Mouse (Mus musculus) hindbrain, embryonic 15.5 days (tissue): ENCODE measurements at regions not wholly inside any gene's neighbourhood (a gene's known extent, or its start where the extent isn't known, plus 50 kb on each side); places are given as distances from the start of the nearest gene placed in this dataset.

Experiments used
- ATAC-seq: fragments of 200-750 bp; cut with Nextera tagmentation; 2 replicates; pipeline ENCODE4 v1.8.0; 2017; ENCODE audit warnings: low read depth, moderate number of reproducible peaks, moderate TSS enrichment; ENCODE audit not compliant: low FRiP score
- H3K27ac ChIP-seq: fragments of 300-500 bp; sonication (generic); replicated peaks from 2 replicates; pipeline ENCODE4 v1.5.1; 2015; ENCODE audit warnings: mild to moderate bottlenecking, inconsistent platforms
- H3K27me3 ChIP-seq: fragments of 300-500 bp; sonication (generic); 2 replicates; pipeline ENCODE4 v1.6.1; 2015; ENCODE audit warnings: control low read depth, inconsistent platforms
- H3K36me3 ChIP-seq: fragments of 300-500 bp; sonication (generic); 2 replicates; pipeline ENCODE4 v1.6.1; 2015; ENCODE audit warnings: control low read depth, inconsistent platforms
- H3K4me1 ChIP-seq: fragments of 300-500 bp; sonication (generic); replicated peaks from 2 replicates; pipeline ENCODE4 v1.6.1; 2015; ENCODE audit warnings: control low read depth, inconsistent platforms
- H3K4me2 ChIP-seq: fragments of 300-500 bp; sonication (generic); 2 replicates; pipeline ENCODE4 v1.6.1; 2015; ENCODE audit warnings: moderate library complexity, mild to moderate bottlenecking, inconsistent platforms
- H3K4me3 ChIP-seq: fragments of 300-500 bp; sonication (generic); 2 replicates; pipeline ENCODE4 v1.5.1; 2015; ENCODE audit warnings: mild to moderate bottlenecking, inconsistent platforms
- H3K9ac ChIP-seq: fragments of 300-500 bp; sonication (generic); 2 replicates; pipeline ENCODE4 v1.6.1; 2015; ENCODE audit warnings: inconsistent platforms
- H3K9me3 ChIP-seq: fragments of 300-500 bp; sonication (generic); 2 replicates; pipeline ENCODE4 v1.6.1; 2016; ENCODE audit warnings: control low read depth, inconsistent platforms
- WGBS: fragments of 180-500 bp; shearing (Covaris S2); methylation state at CpG from one replicate; pipeline ENCODE4 v1.1.7; 2015; 5-methylcytosine and 5-hydroxymethylcytosine counted together

DNA sequence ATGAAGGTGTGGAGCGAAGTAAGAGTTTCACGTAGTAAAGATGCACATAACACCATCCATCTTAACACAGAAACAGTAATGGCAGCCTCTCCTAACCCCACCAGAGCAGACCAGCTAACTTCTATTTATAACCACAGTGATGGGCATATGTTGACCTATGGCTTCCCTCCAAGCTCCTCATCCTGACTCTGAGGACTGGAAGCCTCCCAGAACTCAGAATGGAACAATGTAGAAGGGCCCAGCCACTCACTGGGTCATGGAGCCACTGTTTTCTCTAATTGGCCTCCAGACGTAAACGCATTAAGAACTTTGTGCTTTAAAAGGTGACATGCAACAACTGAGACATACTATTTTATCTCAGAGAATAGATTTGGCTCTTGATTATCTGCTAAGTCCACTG is 77.0 kb downstream of the Irs2 start:
- Histone ChIP-seq H3K27ac (no peak overlapping the region), H3K4me3 (no peak overlapping the region), H3K9ac (no peak overlapping the region), H3K4me2 (no peak overlapping the region), H3K36me3 (no peaks in the 10 kb centered on the region), H3K4me1 (peaks cover 5% of the 10 kb centered on the region), H3K9me3 (no peaks in the 10 kb centered on the region), H3K27me3 (0 out of 2 replicates have a peak, but pooled peaks cover 1% of the 10 kb centered on the region)
- no peak for ATAC-seq
- WGBS, result 87% methylated on average over 4 of the region's 4 CpGs

DNA sequence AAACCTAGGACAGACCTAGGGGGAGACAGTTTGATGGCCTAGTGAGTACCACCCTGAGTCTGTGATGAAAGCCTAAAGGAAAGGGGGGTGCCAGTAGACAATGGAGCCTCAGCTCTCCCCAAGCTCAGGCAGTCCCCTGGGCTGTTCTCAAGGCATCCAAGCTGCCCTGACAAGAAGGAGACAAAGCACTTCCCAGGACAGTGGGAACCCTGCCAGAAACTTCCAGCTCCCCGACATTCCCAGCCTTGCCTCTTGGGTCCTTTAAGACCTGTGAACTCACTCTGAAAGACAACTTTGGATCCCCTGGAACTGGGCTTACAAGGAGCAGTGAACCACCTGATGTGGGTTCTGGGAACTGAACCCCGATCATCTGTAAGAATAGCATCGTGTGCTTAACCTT is 79.4 kb downstream of the Irs2 start:
- Histone ChIP-seq H3K4me1 (peaks cover 29% of the 10 kb centered on the region), H3K4me3 (no peak overlapping the region), H3K9me3 (no peaks in the 10 kb centered on the region), H3K27me3 (0 out of 2 replicates have a peak, but pooled peaks cover 5% of the 10 kb centered on the region), H3K4me2 (peak overlapping the region; percentile 16; the same call in 1 of the 2 replicates), H3K9ac (no peak overlapping the region), H3K36me3 (no peaks in the 10 kb centered on the region), H3K27ac (peak overlapping the region; percentile 62)
- ATAC-seq, result no peak
- 66% methylated on average over 3 of the region's 3 CpGs for WGBS

DNA sequence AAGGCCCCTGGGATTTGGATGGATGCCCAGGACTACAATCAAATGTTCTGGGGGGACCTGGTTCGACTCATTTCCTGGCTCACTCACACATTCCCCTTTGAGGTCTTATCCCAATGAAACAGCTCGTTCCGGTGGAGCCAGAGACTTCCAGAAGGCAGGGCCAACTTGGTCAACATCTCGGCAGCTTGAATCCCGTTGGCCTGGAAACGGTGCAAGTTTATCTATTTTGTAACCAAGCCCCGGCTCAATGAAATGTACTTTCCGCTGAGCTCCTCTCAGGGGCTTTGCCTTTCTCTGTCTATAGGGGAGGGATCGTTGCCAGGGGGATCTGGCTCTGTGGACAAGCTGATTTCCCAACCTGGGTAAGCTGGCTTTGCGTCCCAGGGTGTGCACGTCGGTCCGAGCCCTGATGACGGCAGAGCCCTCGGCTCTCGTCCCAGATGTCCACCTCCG is 79.9 kb downstream of the Irs2 start:
- H3K4me2 ChIP-seq, result peak overlapping the region; percentile 16; the same call in 1 of the 2 replicates
- H3K36me3 ChIP-seq, result no peaks in the 10 kb centered on the region
- 39% methylated on average over 17 of the region's 17 CpGs for WGBS
- no peak overlapping the region for H3K9ac ChIP-seq
- H3K4me1 ChIP-seq, result peaks cover 33% of the 10 kb centered on the region
- H3K9me3 ChIP-seq, result no peaks in the 10 kb centered on the region
- no peak overlapping the region for H3K4me3 ChIP-seq
- peak; percentile 77 for ATAC-seq
- peaks cover 6% of the 10 kb centered on the region for H3K27me3 ChIP-seq
- H3K27ac ChIP-seq, result peak overlapping the region; percentile 62

DNA sequence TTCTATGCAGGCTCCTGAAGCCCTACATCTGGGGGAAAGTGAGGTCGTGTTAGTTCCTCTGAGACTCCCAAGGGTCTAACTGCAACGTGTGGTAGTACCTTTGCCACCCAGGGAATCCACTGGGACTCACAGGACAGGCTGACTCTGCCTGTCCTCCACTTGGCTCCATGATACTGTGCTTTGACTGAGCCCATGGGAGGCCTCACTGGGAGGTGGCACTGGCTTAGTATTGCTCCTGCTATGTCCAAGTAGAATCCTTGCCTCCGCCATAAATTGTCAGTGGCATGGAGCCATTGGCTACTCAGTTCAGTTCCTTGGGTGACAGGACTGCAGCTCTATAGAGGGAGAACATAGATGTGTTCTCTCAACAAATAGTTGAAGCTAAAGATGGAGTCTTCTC is 81.1 kb downstream of the Irs2 start:
- Histone ChIP-seq H3K36me3 (no peaks in the 10 kb centered on the region), H3K4me3 (no peak overlapping the region), H3K27me3 (peaks cover 10% of the 10 kb centered on the region), H3K9ac (no peak overlapping the region), H3K4me1 (peaks cover 45% of the 10 kb centered on the region), H3K9me3 (no peaks in the 10 kb centered on the region), H3K4me2 (no peak overlapping the region), H3K27ac (no peak overlapping the region)
- 66% methylated on average over 3 of the region's 3 CpGs for WGBS
- no peak for ATAC-seq

DNA sequence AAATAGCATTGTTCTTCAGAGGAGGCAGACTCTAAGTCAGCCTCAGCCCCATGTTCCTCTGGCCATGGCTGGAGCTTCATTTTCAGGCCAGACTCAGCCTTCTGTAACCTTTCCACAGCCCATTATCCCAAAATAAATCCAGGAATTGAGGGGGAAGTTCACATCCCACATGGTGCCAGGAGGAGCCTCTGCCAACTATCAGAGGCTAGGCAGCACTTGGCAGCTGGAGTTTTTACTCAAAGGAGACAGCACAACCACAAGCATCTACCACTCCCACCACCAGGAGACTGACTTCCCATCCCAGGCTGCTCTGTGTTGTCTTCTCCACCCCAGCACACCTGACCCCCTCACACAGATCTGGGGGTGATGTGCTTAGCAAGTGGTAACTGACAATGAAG is 81.7 kb downstream of the Irs2 start:
- Histone ChIP-seq H3K4me1 (peaks cover 51% of the 10 kb centered on the region), H3K9me3 (no peaks in the 10 kb centered on the region), H3K4me2 (no peak overlapping the region), H3K9ac (no peak overlapping the region), H3K27me3 (peaks cover 10% of the 10 kb centered on the region), H3K4me3 (no peak overlapping the region), H3K36me3 (no peaks in the 10 kb centered on the region), H3K27ac (peak overlapping the region; percentile 69)
- ATAC-seq, result no peak

DNA sequence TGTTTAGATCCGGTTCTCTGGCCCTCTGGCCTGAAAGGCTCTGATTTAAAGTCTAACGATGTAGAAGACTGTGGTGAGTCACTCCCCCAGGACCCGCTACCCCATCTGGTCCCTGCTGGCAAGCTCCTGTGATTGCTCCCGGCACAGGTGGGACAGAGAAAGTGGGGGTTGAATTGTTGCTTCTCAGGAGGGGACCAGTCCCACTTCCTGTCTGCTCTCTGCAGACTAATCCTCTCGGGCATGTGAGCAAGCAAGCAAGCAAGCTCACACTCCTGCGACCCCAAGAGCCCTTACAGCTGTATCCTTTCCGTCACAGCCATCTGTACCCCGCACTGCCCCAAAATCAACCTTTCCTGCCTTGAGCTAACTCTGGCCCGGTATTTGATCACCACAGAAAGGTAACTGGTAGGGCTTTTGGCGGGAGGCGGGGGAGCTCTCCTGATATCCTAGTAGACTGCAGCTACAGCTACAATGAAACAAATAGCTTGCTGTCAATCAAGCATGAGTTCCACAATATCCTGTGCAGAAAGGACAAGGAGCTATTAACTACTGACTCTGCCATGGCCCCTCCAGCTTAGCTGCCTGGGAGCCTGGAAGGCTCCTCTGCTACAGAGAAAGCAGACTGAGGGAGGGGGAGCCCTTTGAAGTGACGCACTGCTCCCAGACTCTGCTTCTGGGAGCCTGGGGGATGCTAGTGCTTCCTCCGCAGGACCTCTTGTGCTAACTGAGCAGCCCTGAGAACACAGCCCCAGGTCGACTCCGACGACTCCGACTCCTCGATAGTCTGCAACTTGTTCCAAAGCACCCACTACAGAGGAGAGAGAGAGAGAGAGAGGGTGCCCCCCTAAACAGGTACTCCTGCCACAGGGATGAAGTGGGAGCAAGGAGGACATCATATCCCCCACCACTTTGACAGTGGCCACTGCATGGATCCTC is 82.4 kb downstream of the Irs2 start:
- no peak overlapping the region for H3K9ac ChIP-seq
- no peaks in the 10 kb centered on the region for H3K36me3 ChIP-seq
- no peaks in the 10 kb centered on the region for H3K9me3 ChIP-seq
- peaks cover 57% of the 10 kb centered on the region for H3K4me1 ChIP-seq
- 10% methylated on average over 18 of the region's 18 CpGs for WGBS
- peaks cover 10% of the 10 kb centered on the region for H3K27me3 ChIP-seq
- H3K4me3 ChIP-seq, result no peak overlapping the region
- peak overlapping the region; percentile 19; the same call in 1 of the 2 replicates for H3K4me2 ChIP-seq
- peak overlapping the region; percentile 69 for H3K27ac ChIP-seq
- no peak; the same call in 1 of the 2 replicates for ATAC-seq

DNA sequence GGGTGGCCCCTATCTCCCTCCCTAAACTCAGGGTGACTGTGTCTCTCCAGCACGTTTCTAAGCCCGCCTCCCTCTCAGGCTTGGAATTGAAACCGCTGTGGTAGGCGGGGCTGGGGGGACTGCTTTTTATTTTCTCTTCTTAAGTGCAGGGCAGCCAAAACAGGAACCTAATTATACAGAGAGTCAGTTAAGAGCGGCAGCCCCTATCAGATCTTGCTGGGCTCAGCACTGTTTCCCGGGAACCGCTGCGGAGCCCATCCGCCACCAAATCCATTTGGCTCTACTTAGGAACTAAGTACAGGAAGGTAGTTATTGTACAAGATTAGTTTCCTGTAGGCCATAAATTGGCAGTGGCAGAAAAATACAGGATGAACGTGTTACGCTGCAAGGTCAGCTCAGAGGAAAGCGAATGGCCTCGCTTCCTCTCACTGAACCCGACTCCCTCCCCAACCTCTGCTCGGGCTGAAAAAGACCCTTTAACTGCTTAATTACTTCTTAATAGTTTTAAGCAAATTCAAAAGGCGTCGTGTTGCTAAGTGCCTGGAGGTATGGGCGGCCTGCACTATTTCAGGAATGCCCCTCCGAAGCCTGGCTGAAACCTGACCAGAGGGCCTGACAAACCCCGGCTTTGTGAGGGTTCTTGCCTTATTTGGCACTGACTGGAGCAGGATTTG is 83.6 kb downstream of the Irs2 start:
- Histone ChIP-seq H3K9ac (no peak overlapping the region), H3K36me3 (no peaks in the 10 kb centered on the region), H3K4me1 (peaks cover 57% of the 10 kb centered on the region), H3K9me3 (no peaks in the 10 kb centered on the region), H3K27ac (peak overlapping the region; percentile 69), H3K27me3 (peaks cover 10% of the 10 kb centered on the region), H3K4me2 (peak overlapping the region; percentile 22), H3K4me3 (no peak overlapping the region)
- peak; percentile 43 for ATAC-seq
- WGBS, result 6% methylated on average over 20 of the region's 20 CpGs

DNA sequence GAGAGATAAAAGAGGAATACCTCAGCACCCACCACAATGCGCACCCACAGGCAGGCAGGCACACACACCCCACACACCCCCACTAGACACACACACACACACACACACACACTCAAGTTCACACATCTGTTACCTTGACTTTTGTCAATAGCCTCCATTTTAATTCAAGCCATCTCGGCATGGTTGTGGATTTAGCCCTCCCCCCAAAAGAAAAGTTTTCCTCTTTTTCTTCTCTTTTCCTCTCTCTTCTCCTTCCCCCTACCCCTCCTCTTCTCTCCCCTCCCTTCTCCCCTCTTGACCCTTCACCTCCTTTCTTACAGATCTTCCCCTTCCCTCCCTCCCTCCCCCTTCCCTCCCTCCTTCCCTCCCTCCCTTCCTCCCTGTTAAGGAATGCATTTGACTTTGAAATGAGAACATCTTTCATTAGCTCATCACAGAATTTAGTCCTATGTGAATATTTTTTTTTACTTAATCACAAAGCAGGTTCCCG is 84.2 kb downstream of the Irs2 start:
- Histone ChIP-seq H3K27me3 (peaks cover 10% of the 10 kb centered on the region), H3K4me1 (peaks cover 57% of the 10 kb centered on the region), H3K4me3 (no peak overlapping the region), H3K36me3 (no peaks in the 10 kb centered on the region), H3K4me2 (peak overlapping the region; percentile 22), H3K9ac (no peak overlapping the region), H3K27ac (peak overlapping the region; percentile 69), H3K9me3 (no peaks in the 10 kb centered on the region)
- no peak for ATAC-seq
- 10% methylated on average over 3 of the region's 3 CpGs for WGBS

DNA sequence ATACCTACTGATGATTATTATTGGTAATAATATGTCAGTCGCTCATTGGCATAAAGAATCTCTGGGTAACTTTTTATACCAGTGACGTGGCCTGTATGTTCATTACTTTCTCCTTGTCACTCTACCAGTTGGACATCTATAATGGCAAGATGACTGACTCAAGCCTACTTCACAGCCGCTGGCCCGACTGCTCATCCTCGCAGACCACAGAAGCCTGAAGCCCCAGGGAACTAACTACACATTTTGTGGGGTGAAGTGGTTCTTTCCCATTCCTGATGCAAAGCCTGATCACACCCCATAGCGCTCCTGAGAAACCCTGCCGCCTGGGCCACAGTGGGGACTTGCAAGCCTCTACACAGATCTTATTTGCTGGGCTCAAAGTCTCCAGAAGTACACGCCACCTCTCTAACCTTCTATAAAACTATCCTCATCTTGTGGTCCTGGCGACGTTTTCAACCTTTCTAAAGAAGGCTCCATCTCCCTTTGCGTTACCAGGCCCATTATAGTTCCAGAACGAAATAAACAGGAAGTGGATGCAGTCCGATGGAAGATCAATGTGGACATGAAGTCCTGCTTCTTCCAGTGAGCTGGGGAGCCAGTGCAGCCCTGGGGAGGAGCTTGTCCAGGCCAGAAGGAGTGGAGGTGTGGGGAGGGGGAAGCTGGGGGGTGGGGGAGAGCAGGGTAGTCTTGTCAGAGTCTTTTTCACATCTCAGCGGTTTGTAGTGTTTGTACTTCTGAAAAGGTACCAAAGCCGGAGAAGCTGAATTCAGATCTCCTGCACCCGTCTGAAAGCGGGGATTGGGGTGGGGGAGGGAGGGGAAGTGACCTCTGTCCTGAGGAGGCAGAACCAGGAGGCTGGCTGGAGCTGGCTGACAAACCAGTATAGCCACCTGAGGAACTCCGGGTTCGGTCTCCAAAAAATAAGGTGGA is 84.9 kb downstream of the Irs2 start:
- no peaks in the 10 kb centered on the region for H3K9me3 ChIP-seq
- H3K4me1 ChIP-seq, result peaks cover 57% of the 10 kb centered on the region
- H3K4me3 ChIP-seq, result no peak overlapping the region
- 38% methylated on average over 19 of the region's 19 CpGs for WGBS
- no peak overlapping the region for H3K9ac ChIP-seq
- H3K27me3 ChIP-seq, result peaks cover 10% of the 10 kb centered on the region
- H3K4me2 ChIP-seq, result no peak overlapping the region
- no peaks in the 10 kb centered on the region for H3K36me3 ChIP-seq
- H3K27ac ChIP-seq, result no peak overlapping the region
- no peak for ATAC-seq

DNA sequence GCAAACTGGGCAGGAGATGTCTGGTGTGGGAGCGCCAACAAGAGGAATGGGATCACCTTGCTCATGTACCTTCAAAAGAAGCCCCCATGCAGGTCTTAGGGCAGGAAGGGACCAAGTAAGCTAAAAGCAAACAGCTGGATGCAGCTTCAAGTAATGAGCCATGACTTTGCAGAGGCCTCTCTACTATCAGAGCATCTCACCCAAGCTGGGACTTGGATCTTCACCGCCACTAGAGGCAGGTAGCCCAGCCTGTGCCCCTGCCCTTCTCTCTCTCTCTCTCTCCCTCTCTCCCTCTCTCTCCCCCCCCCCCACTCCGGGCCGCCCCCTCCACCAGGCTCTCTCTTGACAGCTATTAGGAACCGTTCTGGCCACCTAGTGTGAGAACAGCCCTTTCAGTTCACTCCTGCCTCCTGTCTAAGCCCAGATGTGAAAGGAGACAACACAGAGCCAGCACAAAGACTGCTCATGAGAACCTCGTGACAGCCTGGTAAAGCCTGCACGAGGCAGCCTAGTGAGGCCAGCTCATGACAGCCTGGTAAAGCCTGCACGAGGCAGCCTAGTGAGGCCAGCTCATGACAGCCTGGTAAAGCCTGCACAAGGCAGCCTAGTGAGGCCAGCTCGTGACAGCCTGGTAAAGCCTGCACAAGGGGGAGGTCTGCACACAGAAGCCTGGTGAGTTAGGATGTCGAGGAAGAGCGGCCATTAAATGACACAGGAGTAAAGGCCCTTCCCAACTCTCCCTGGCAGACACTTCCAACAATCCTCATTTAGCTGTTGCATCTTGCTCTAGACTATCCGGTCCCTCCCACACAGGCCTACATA is 85.8 kb downstream of the Irs2 start:
- peaks cover 10% of the 10 kb centered on the region for H3K27me3 ChIP-seq
- H3K36me3 ChIP-seq, result no peaks in the 10 kb centered on the region
- no peaks in the 10 kb centered on the region for H3K9me3 ChIP-seq
- H3K9ac ChIP-seq, result no peak overlapping the region
- no peak for ATAC-seq
- peak overlapping the region; percentile 27; the same call in 1 of the 2 replicates for H3K27ac ChIP-seq
- WGBS, result 34% methylated on average over 12 of the region's 12 CpGs
- H3K4me3 ChIP-seq, result no peak overlapping the region
- peaks cover 57% of the 10 kb centered on the region for H3K4me1 ChIP-seq
- H3K4me2 ChIP-seq, result no peak overlapping the region
